Mouse (Mus musculus) neural tube, embryonic 14.5 days (tissue): Measurements from ENCODE around the gene Fasl. TPM values are rescaled to one million over a fixed set of nuclear protein-coding genes. Genes with fewer than 3 reads are reported as not detected.

Experiments used
- ATAC-seq: fragments of 200-750 bp; cut with Nextera tagmentation; 2 replicates; pipeline ENCODE4 v1.8.0; 2017; ENCODE audit warnings: low read depth, mild to moderate bottlenecking, moderate TSS enrichment, moderate library complexity
- H3K27ac ChIP-seq: fragments of 300-500 bp; sonication (generic); 2 replicates; pipeline ENCODE4 v1.5.1; 2014; ENCODE audit warnings: low read depth, mild to moderate bottlenecking, control low read depth, low read length, moderate library complexity, mixed read lengths
- H3K27me3 ChIP-seq: fragments of 300-500 bp; sonication (generic); 2 replicates; pipeline ENCODE4 v1.6.1; 2014; ENCODE audit warnings: low read length; ENCODE audit not compliant: control insufficient read depth, insufficient read depth
- H3K36me3 ChIP-seq: fragments of 300-500 bp; sonication (generic); 2 replicates; pipeline ENCODE4 v1.6.1; 2014; ENCODE audit warnings: low read length, mixed read lengths; ENCODE audit not compliant: control insufficient read depth, insufficient read depth
- H3K4me1 ChIP-seq: fragments of 300-500 bp; sonication (generic); 2 replicates; pipeline ENCODE4 v1.6.1; 2014; ENCODE audit warnings: low read length; ENCODE audit not compliant: control insufficient read depth, insufficient read depth
- H3K4me2 ChIP-seq: fragments of 300-500 bp; sonication (generic); 2 replicates; pipeline ENCODE4 v1.6.1; 2014; ENCODE audit warnings: mild to moderate bottlenecking, low read depth, low read length, control low read depth
- H3K4me3 ChIP-seq: fragments of 300-500 bp; sonication (generic); 2 replicates; pipeline ENCODE4 v1.5.1; 2014; ENCODE audit warnings: low read depth, low read length, control low read depth, mixed read lengths
- H3K9ac ChIP-seq: fragments of 300-500 bp; sonication (generic); replicated peaks from 2 replicates; pipeline ENCODE4 v1.6.1; 2014; ENCODE audit warnings: low read depth, mild to moderate bottlenecking, control low read depth, low read length, mixed read lengths
- H3K9me3 ChIP-seq: fragments of 300-500 bp; sonication (generic); 2 replicates; pipeline ENCODE4 v1.6.1; 2016; ENCODE audit warnings: low read length; ENCODE audit not compliant: control insufficient read depth
- WGBS: fragments of 180-500 bp; shearing (Covaris S2); extraction: QIAGEN DNeasy Blood & Tissue Kit; methylation state at CpG from one replicate; pipeline ENCODE4 v1.1.7; 2014; 5-methylcytosine and 5-hydroxymethylcytosine counted together
- polyA plus RNA-seq: library from polyadenylated mRNA; unstranded; fragments of >200 nt; fragmentation: Nextera tagmentation; extraction: Ambion mirVana; gene quantifications from 2 replicates; pipeline ENCODE4 v1.2.1, GENCODE M21; 2014

The Fasl gene
- polyA plus RNA-seq, 1 experiment from 2014 or later: 0.40 TPM

DNA sequence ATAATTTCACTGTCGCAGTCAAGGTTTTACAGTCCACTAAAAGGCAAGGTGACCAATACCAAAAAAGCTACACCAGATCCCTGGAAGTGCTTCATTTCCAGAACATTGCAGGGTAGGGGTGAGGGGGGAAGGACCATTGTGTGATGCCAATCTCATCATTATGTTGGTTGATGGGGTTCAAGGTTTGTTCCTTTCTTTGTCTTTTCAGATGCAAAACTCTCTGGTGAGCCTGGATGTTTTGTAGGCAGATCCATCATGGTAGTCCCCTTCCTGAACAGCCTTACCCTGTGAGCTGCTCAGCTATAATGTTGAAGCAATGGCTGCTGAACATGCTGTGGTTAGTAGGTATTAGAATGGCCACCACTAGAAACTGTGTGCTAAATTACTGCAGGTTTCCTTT lies 19.0 kb downstream of the Fasl start:
- Histone ChIP-seq H3K4me1 (no peaks in the 10 kb centered on the region), H3K27me3 (no peaks in the 10 kb centered on the region), H3K36me3 (no peaks in the 10 kb centered on the region), H3K9ac (no peak overlapping the region), H3K4me3 (no peak overlapping the region), H3K4me2 (no peak overlapping the region), H3K9me3 (no peaks in the 10 kb centered on the region), H3K27ac (no peak overlapping the region)
- ATAC-seq: no peak
- 95% methylated on average over 1 of the region's 1 CpGs for WGBS

DNA sequence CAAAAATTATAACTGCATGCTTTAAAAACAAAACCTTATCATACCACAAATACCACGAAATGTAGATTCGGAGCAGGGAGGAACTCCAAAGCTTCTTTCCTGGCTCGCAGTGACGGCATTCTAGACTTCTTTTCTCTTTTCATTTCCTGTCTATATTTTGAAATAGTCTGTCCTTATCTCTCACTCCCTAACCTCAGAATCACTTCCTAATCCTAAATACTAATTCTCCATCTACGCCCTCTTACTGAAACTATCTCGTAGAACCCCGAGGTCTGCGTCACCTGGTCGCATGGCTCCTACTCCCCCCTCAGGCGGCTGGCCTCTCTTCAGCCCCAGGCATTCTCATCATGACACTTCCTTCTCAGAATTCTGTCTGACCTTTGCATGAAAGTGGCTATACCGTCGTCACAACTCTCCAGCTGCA lies 21.2 kb downstream of the Fasl start:
- WGBS: 78% methylated on average over 12 of the region's 12 CpGs
- H3K27me3 ChIP-seq: no peaks in the 10 kb centered on the region
- H3K9ac ChIP-seq: no peak overlapping the region
- no peaks in the 10 kb centered on the region for H3K4me1 ChIP-seq
- no peak for ATAC-seq
- no peak overlapping the region for H3K4me2 ChIP-seq
- H3K36me3 ChIP-seq: no peaks in the 10 kb centered on the region
- no peak overlapping the region for H3K4me3 ChIP-seq
- no peak overlapping the region for H3K27ac ChIP-seq
- H3K9me3 ChIP-seq: no peaks in the 10 kb centered on the region

GRCm38 (mm10) chr1:161766656-161767055 lies 21.6 kb downstream of the Fasl start:
- Histone ChIP-seq H3K36me3 (no peaks in the 10 kb centered on the region), H3K4me1 (no peaks in the 10 kb centered on the region), H3K27me3 (no peaks in the 10 kb centered on the region), H3K9me3 (no peaks in the 10 kb centered on the region), H3K27ac (no peak overlapping the region), H3K4me3 (no peak overlapping the region), H3K4me2 (no peak overlapping the region), H3K9ac (no peak overlapping the region)
- ATAC-seq: no peak
- WGBS: 56% methylated on average over 5 of the region's 5 CpGs

DNA sequence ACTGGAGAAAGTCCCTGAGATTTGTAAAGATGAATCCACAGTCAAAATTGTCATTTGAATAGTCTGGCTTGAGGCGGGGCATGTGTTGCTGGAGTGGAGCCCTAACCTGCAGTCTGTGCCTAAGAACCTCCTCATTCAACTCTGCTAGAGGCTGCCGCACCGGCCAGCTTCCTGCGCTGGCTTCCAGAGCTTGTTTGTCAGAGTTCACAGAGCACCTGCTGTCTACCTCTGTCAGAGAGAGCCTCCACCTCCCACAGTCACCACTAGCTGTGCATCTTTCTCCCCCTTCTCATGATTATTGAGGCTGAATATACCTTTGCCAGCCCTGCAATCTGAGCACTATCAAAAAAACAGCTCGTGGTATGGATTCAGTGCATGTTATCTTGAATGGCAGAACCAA lies 22.4 kb downstream of the Fasl start:
- Histone ChIP-seq H3K4me3 (no peak overlapping the region), H3K36me3 (no peaks in the 10 kb centered on the region), H3K27ac (no peak overlapping the region), H3K9me3 (no peaks in the 10 kb centered on the region), H3K4me2 (no peak overlapping the region), H3K27me3 (no peaks in the 10 kb centered on the region), H3K4me1 (no peaks in the 10 kb centered on the region), H3K9ac (no peak overlapping the region)
- WGBS: 56% methylated on average over 5 of the region's 5 CpGs
- ATAC-seq: no peak

DNA sequence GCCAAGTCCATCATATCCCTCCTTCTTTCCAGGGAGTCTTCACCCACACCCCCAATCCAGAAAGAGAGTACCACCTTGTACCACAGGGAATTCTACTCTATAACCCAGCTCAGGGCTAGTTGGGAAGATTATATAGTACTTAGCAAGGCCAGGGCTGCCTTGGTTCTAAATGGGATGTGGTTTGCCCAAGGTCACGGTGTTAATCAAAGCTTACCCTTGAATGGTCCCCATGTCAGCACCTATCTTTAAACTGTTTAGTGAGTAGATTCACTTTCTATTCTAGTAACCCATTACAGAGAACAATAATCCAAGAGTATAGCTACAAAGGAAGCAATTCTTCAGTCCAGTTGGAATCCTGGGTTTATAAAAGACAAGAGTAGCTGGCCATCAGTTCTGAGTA lies 23.3 kb downstream of the Fasl start:
- no peak overlapping the region for H3K4me3 ChIP-seq
- no peaks in the 10 kb centered on the region for H3K36me3 ChIP-seq
- no peak overlapping the region for H3K27ac ChIP-seq
- no peak overlapping the region for H3K9ac ChIP-seq
- H3K27me3 ChIP-seq: no peaks in the 10 kb centered on the region
- no peak for ATAC-seq
- H3K9me3 ChIP-seq: no peaks in the 10 kb centered on the region
- no peak overlapping the region for H3K4me2 ChIP-seq
- 93% methylated on average over 1 of the region's 1 CpGs for whole genome bisulfite sequencing
- no peaks in the 10 kb centered on the region for H3K4me1 ChIP-seq

DNA sequence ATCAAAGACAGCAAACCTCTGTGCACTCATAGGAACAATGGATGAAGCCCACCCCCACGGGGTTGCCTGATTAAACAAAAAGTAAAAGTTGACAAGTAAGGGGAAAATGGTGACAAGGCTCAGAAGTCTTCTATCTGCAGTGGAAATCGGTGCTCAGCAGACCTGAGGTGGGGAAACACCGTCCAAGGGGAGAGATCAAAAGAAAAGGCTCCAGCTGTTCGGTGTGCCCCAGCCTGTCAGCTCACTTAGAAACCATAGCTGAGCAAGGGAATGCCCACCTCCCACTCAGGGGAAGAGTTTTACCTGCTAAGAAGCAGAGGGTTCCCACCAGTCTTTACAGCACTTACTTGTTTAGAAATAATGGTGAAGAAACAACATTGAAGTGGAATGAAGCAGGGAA lies 26.7 kb downstream of the Fasl start:
- ATAC-seq: no peak
- H3K9me3 ChIP-seq: no peaks in the 10 kb centered on the region
- WGBS: 52% methylated on average over 4 of the region's 4 CpGs
- no peak overlapping the region for H3K27ac ChIP-seq
- H3K4me1 ChIP-seq: no peaks in the 10 kb centered on the region
- H3K27me3 ChIP-seq: no peaks in the 10 kb centered on the region
- no peaks in the 10 kb centered on the region for H3K36me3 ChIP-seq
- H3K4me2 ChIP-seq: no peak overlapping the region
- no peak overlapping the region for H3K4me3 ChIP-seq
- no peak overlapping the region for H3K9ac ChIP-seq

DNA sequence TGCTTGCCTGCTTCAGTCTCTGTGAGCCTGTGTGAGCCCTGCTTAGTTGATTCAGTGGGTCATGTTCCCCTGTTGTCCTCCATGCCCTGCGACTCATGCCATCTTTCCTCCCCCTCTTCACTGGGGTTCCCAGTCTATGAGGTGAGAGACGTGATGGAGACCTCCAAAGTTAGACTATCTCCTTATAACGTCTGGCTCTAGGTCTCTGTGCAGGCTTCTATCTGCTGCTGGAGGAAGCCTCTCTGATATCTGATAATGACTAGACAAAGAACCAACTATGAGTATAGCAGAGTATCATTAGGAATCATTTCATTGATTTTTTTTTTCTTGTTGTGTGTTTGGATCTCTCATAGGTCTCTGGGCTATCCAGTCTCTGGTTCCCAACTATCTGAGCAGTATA lies 31.7 kb downstream of the Fasl start:
- Histone ChIP-seq H3K9me3 (no peaks in the 10 kb centered on the region), H3K9ac (no peak overlapping the region), H3K4me2 (no peak overlapping the region), H3K4me3 (no peak overlapping the region), H3K27me3 (no peaks in the 10 kb centered on the region), H3K4me1 (no peaks in the 10 kb centered on the region), H3K27ac (no peak overlapping the region), H3K36me3 (no peaks in the 10 kb centered on the region)
- WGBS: 88% methylated on average over 3 of the region's 3 CpGs
- ATAC-seq: no peak

DNA sequence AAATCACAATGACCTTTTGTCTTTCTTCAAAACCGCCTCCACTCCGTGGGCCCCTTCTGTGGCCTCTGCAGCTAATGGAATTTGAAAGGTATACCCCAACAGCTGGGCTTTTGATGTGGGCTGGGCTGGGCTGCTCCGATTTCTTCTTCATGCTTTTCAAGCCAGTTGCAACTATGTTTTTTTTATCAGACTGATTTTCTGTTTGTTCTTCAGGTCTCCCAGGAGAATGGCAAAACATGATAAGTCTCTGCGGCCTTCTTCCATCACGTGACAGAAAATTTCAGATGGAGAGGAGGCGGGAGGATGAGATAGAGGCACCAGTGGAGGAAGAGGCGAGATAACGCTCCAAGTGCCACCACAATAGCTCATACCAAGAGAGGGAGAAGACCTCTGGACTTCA lies 37.0 kb downstream of the Fasl start:
- Histone ChIP-seq H3K9me3 (no peaks in the 10 kb centered on the region), H3K36me3 (no peaks in the 10 kb centered on the region), H3K27me3 (no peaks in the 10 kb centered on the region), H3K9ac (no peak overlapping the region), H3K4me3 (no peak overlapping the region), H3K4me2 (no peak overlapping the region), H3K27ac (no peak overlapping the region), H3K4me1 (no peaks in the 10 kb centered on the region)
- no peak for ATAC-seq
- 73% methylated on average over 8 of the region's 8 CpGs for WGBS

DNA sequence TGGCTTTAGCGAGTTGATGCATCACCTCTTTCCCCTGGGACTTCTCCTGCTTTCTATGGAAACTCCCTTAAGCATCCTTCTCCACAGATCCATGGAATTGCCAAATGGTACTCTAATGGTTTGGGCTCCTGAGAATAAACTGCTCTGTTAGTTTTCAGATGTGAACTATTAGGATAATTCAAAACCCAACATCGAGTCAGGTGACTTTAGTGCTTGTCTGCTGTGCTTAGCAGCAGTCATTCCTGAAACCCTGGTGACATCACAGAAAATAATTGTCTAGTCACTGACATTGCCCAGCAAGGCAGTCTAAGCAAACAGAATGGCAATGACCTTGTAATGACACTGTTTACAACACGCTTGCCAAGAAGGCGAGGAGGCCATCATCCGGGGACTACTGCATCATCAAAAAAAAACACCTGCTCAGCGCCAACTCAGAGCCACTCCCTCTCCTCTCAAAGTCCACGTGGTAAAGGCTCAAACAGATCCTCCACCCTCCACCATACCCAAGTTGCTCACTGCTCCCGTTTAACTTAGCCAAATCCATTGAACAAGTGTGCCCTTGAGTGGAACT lies 37.7 kb downstream of the Fasl start:
- WGBS: 73% methylated on average over 8 of the region's 8 CpGs

DNA sequence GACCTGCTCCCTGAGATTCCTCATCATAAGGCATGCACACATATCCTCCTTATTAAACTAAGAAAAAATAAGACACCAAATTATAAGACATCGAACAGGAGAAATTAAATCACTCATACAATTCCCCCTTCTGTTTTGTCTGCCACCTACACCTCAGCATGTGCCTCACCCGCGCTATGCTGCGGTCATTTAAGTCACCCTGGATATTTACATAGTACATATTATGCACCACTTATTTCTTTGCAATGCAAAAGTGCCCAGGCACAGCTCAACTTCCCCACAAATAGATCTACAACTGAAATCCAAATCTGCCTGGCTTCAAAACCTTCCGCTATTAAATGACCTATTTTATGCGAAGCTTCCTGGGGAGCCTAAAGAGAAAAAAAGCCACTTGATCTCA lies 39.6 kb downstream of the Fasl start:
- no peak for ATAC-seq
- Histone ChIP-seq H3K4me3 (no peak overlapping the region), H3K4me1 (no peaks in the 10 kb centered on the region), H3K27ac (no peak overlapping the region), H3K9me3 (no peaks in the 10 kb centered on the region), H3K9ac (no peak overlapping the region), H3K36me3 (no peaks in the 10 kb centered on the region), H3K4me2 (no peak overlapping the region), H3K27me3 (no peaks in the 10 kb centered on the region)
- 94% methylated on average over 6 of the region's 6 CpGs for WGBS

More for the DNA sequence above, 37.7 kb downstream of the Fasl start:
- Histone ChIP-seq H3K27me3 (no peaks in the 10 kb centered on the region), H3K4me2 (no peak overlapping the region), H3K9me3 (no peaks in the 10 kb centered on the region), H3K27ac (no peak overlapping the region), H3K4me3 (no peak overlapping the region), H3K4me1 (no peaks in the 10 kb centered on the region), H3K36me3 (no peaks in the 10 kb centered on the region), H3K9ac (no peak overlapping the region)
- ATAC-seq: no peak
